Mouse (Mus musculus): Measurements from ENCODE around the gene Fignl1. TPM values are rescaled to one million over a fixed set of nuclear protein-coding genes. Genes with fewer than 3 reads are reported as not detected.

Fignl1 gene
- polyA plus RNA-seq, 1 experiment from 2014 or later: 58.5 TPM

DNA sequence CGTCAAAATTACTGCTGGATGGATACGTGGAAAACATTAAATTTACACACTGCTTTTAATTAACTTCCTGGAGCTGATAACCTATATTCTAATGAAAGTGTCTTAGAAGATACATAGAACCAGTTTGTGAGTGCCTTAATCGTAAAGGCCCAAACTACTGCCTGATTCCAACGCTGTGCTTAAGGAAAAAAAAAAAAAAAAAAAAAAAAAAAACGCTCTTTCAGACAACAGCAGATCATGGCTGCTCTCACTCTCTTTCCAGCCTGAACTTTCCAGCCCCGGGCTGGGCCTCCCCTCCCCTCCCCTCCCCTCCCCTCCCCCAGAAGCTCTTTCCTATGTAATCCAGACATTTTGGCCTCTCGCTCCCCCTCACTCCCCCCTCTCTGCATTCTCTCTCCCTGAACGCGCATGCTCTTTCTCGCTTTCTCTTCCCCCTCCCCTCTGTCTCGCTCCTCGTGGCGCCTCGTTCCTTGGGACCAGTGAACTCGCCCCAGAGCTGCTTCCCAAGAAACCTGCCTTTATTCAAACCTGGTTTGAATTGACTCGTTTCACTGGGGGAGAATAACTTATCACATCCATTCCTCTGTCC is 12.7 kb upstream of the Fignl1 start:
- Histone ChIP-seq H3K4me3 (no peak overlapping the region), H3K9ac (replicated peaks) (0 out of 2 replicates have a peak overlapping the region, but pooled peaks have one; percentile 12), H3K9me3 (no peaks in the 10 kb centered on the region), H3K36me3 (no peaks in the 10 kb centered on the region), H3K27me3 (no peaks in the 10 kb centered on the region), H3K4me2 (replicated peaks) (peak overlapping the region; percentile 19; the same call in 1 of the 2 replicates), H3K4me1 (peaks cover 54% of the 10 kb centered on the region), H3K27ac (replicated peaks) (peak overlapping the region; percentile 87)
- peak; percentile 82 for ATAC-seq (ENCODE audit: low FRiP score, low read depth)
- WGBS: 5% methylated on average over 15 of the region's 16 CpGs

DNA sequence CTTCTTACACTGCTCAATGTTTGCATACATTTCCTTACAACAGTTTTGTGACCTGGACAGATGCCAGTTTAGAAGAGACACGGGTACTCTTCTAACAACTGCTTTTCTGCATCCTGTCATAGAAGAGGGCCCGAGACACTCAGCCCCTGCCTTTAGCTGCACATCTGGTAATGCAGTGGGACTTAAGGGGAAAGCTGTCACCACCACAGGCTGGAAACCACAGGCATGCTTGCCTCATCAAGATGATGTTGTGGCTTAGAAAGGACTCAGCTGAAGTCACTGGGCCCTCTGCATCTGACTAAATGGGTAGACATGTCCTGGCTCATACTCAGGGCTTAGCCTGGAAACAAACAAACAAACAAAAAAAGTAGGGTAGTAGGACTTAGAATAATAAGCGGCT is 12.0 kb upstream of the Fignl1 start:
- Histone ChIP-seq H3K4me2 (replicated peaks) (no peak overlapping the region), H3K9ac (replicated peaks) (no peak overlapping the region), H3K27me3 (no peaks in the 10 kb centered on the region), H3K9me3 (no peaks in the 10 kb centered on the region), H3K4me3 (no peak overlapping the region), H3K27ac (replicated peaks) (peak overlapping the region; percentile 87), H3K4me1 (peaks cover 50% of the 10 kb centered on the region), H3K36me3 (no peaks in the 10 kb centered on the region)
- no peak; the same call in 1 of the 2 replicates for ATAC-seq (ENCODE audit: low FRiP score, low read depth)
- WGBS: 75% methylated on average over 3 of the region's 3 CpGs

DNA sequence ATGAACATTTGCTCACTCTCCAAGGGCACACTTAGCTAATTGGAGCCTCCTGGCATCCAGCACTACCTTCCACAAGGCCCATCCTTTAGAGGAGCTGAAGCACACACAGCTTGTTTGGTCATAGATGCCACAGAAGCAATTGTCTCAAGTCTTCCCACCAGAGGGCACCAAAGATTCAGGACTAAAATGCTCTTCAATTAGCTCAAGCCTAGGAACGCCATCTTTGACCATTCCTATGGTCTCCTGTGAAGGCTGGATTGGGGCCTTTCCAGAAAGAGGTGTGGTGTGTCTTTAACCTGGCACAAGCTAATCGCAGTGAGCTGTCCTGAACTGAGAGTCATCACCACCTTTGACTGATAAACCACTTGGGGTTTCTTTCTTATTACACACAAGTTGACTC is 11.5 kb upstream of the Fignl1 start:
- Histone ChIP-seq H3K27me3 (no peaks in the 10 kb centered on the region), H3K27ac (replicated peaks) (peak overlapping the region; percentile 87), H3K9me3 (no peaks in the 10 kb centered on the region), H3K36me3 (no peaks in the 10 kb centered on the region), H3K4me3 (no peak overlapping the region), H3K9ac (replicated peaks) (no peak overlapping the region), H3K4me1 (peaks cover 45% of the 10 kb centered on the region), H3K4me2 (replicated peaks) (no peak overlapping the region)
- 3% methylated on average over 2 of the region's 2 CpGs for WGBS
- peak; percentile 39 for ATAC-seq (ENCODE audit: low FRiP score, low read depth)

DNA sequence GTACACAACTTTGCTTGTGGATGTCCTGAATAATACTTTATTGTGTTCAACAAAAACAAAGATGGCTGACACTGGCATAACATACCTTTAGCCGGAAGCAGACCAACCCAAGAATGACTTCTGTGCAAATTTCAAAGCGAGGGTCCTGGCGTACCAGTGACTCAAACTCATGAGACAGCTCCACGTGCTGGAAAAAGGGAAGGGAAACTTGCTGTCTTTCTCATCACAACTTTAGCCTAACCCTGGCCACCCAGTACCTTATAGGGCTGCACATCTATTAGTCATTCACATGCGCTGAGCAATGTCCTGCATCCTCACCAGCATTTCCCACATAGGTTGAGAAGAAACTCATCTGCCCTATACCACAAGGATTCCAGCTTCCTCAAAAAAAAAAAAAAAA is 10.4 kb upstream of the Fignl1 start:
- Histone ChIP-seq H3K9me3 (no peaks in the 10 kb centered on the region), H3K36me3 (no peaks in the 10 kb centered on the region), H3K4me2 (replicated peaks) (no peak overlapping the region), H3K4me3 (no peak overlapping the region), H3K4me1 (peaks cover 35% of the 10 kb centered on the region), H3K27ac (replicated peaks) (no peak overlapping the region), H3K9ac (replicated peaks) (no peak overlapping the region), H3K27me3 (no peaks in the 10 kb centered on the region)
- WGBS: 96% methylated on average over 5 of the region's 5 CpGs
- no peak for ATAC-seq (ENCODE audit: low FRiP score, low read depth)

DNA sequence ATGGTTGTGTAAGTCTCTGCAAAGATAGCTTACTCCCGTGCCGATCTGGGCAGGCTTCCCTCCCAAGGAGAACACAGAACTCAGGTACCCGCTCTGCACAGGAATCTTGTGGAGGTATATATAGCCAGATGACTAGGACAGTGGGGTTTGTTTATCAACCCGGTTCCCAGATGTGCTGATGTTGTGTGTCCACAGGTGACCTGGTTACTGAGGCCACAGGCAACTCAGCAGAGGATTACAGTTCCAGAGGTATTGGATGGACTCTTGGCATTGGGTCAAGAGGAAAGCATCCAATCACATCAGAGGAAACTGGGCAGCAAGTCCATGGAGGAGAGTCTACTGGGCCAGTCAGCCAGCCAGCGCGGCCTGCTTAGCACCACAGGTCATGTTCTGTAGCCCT is 10.0 kb upstream of the Fignl1 start:
- no peak overlapping the region for H3K27ac ChIP-seq (replicated peaks)
- H3K9ac ChIP-seq (replicated peaks): no peak overlapping the region
- no peaks in the 10 kb centered on the region for H3K9me3 ChIP-seq
- 94% methylated on average over 6 of the region's 6 CpGs for WGBS
- no peak for ATAC-seq (ENCODE audit: low FRiP score, low read depth)
- H3K27me3 ChIP-seq: no peaks in the 10 kb centered on the region
- no peak overlapping the region for H3K4me3 ChIP-seq
- peaks cover 31% of the 10 kb centered on the region for H3K4me1 ChIP-seq
- H3K4me2 ChIP-seq (replicated peaks): no peak overlapping the region
- no peaks in the 10 kb centered on the region for H3K36me3 ChIP-seq

DNA sequence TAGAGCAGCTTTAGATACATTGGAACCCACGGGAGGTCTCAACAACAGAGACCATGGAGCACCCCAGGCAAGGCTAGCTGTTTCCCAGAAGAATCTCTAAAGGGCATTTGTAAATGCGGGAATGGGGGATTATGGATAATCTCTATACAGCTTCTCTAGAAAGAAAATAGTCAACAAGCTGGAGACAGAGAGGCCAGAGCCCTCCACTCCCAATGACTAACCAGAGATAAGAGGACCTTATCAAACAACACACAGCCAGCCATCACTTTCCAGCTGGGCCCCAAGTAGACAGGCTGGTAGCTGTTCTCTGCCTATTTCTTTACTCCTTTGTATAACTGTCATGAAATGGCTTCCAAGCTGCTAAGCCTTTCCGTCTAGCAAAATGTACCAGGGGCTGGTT is 7.0 kb upstream of the Fignl1 start:
- Histone ChIP-seq H3K4me2 (replicated peaks) (no peak overlapping the region), H3K27me3 (no peaks in the 10 kb centered on the region), H3K9ac (replicated peaks) (no peak overlapping the region), H3K4me3 (no peak overlapping the region), H3K4me1 (peaks cover 7% of the 10 kb centered on the region), H3K9me3 (no peaks in the 10 kb centered on the region), H3K36me3 (no peaks in the 10 kb centered on the region), H3K27ac (replicated peaks) (no peak overlapping the region)
- WGBS: 45% methylated on average over 3 of the region's 3 CpGs
- no peak for ATAC-seq (ENCODE audit: low FRiP score, low read depth)

DNA sequence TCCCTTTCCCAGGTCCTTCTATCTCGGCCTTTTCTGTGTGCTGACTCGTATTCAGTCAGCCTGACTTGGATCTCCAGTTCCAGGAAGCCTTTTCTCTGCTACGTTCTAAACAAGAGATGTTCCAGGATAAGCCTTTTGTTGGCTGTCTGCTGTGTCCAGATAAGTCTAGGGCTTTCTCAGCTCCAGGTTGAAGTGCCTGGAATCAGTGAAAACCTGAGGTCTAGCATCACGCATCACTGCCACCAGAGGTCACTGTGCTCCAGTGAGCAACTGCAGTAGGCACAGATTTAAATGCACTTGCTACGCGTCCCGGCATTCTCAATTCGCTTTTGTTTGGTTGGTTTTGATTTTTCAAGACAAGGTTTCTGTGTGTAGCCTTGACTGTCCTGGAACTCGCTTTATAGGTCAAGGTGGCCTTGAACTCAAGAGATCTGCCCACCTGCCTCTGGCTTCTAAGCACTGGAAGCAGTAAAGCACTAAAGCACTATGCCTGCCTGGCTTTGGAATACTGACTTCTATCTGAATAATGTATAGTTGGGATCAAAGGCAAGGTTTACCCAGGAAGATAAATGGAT is 3.2 kb upstream of the Fignl1 start:
- H3K36me3 ChIP-seq: no peaks in the 10 kb centered on the region
- no peaks in the 10 kb centered on the region for H3K27me3 ChIP-seq
- 19% methylated on average over 9 of the region's 9 CpGs for WGBS
- no peak for ATAC-seq (ENCODE audit: low FRiP score, low read depth)
- peaks cover 14% of the 10 kb centered on the region for H3K4me1 ChIP-seq
- H3K27ac ChIP-seq (replicated peaks): 0 out of 2 replicates have a peak overlapping the region, but pooled peaks have one; percentile 32
- H3K4me3 ChIP-seq: no peak overlapping the region
- H3K4me2 ChIP-seq (replicated peaks): peak overlapping the region; percentile 37
- H3K9ac ChIP-seq (replicated peaks): no peak overlapping the region; the same call in 1 of the 2 replicates
- no peaks in the 10 kb centered on the region for H3K9me3 ChIP-seq

DNA sequence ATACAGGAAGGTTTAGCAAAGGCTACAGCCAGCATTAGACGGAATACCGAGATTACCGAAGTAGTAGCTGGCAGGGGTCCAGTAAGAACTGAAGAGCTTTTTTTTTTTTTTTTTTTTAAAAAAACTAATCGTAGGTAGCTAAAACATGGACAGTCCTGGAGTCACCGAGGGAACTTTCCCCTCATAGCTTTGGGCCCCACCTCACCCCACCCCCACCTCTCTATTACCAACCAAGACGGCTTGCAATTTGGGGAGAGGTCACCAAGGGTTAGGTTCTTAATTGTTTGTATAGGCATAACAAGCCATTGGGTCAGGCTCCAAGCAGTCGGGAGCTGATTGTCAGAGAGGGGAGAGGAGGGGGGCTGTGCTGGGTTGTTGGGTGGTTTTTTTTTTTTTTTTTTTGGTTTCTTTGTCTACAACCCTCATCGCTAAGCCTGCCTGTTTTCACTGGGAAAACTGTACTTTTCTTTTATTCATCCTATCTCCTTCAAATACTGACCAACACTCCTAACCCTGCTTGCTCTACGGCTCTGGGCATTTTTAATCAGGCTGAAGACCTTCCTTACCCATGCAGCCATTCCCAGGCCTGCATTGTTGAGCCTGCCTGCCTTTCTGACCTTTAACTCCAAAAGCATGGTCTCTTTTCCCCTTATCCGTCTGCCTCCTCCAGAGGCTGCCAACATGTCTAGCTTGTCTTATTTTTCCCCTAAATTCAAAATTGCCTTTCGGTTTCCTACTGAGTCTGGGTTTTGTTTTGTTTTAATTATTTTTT is 828 bp upstream of the Fignl1 start:
- Histone ChIP-seq H3K9ac (replicated peaks) (peak overlapping the region; percentile 79), H3K9me3 (no peaks in the 10 kb centered on the region), H3K27me3 (no peaks in the 10 kb centered on the region), H3K27ac (replicated peaks) (peak overlapping the region; percentile 96), H3K4me1 (peaks cover 14% of the 10 kb centered on the region), H3K4me2 (replicated peaks) (peak overlapping the region; percentile 72), H3K4me3 (peak overlapping the region; percentile 59), H3K36me3 (0 out of 2 replicates have a peak, but pooled peaks cover 6% of the 10 kb centered on the region)
- under 1% methylated on average over 11 of the region's 11 CpGs for WGBS
- ATAC-seq (ENCODE audit: low FRiP score, low read depth): peak; percentile 47

DNA sequence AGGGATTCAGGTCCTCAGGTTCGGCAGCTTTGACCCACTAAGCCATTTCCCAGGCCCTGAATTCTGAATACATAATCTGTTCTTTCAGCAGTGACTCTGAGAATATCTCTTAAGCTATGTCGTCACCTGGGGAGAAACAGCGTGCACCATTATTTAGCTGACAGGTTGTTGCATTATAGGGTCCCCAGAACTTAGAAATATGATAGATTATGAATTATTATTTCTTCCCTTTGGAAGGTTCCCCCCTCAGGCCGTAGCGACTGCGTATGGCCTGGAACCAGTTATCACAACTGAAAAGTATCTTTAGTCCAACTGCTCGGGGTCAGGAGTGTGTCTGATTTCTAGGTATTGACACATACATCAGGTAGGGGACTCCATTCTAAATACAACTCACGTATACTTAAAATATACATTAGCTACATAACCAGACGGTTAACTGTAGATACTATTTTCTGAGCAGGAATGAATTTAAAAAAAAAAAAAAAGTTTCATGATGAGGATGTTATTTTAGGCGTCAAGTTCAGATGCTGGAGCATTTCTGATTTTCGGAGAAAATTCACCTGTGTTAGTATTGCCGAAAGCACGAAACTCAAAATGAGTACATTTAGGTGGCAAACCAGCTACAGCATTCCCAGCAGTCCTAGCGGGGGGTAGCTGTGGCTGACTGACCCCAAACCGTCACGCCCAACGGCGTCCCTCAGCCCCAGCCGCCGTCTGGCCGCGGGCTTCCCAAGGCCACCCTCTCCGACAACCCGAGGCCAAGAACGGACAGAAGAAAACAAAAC is 535 bp downstream of the Fignl1 start:
- peaks cover 14% of the 10 kb centered on the region for H3K4me1 ChIP-seq
- no peak; the same call in 1 of the 2 replicates for ATAC-seq (ENCODE audit: low FRiP score, low read depth)
- peak overlapping the region; percentile 79 for H3K9ac ChIP-seq (replicated peaks)
- no peaks in the 10 kb centered on the region for H3K27me3 ChIP-seq
- peak overlapping the region; percentile 96 for H3K27ac ChIP-seq (replicated peaks)
- H3K9me3 ChIP-seq: no peaks in the 10 kb centered on the region
- H3K36me3 ChIP-seq: peaks cover 14% of the 10 kb centered on the region; the same call in 1 of the 2 replicates
- peak overlapping the region; percentile 59 for H3K4me3 ChIP-seq
- 12% methylated on average over 25 of the region's 25 CpGs for WGBS
- H3K4me2 ChIP-seq (replicated peaks): peak overlapping the region; percentile 72

DNA sequence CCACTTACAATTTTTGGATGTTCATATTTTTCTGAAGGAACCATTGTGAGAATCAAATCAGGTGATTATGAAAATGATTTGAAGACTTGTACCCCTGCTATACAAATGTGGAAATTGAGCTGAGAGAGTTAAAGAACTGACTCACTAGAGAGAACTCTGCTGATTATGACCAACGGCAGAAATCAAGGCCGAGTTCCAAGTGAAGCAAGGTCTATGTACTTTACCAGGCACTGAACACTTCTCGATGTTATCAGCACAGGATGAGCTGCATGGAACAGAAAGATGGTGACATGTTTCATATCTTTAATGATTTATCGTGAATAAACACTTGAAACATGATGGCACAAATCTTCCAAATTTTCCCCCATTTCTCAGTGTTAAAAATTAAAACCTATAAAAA is 2.8 kb downstream of the Fignl1 start:
- ATAC-seq (ENCODE audit: low FRiP score, low read depth): no peak
- Histone ChIP-seq H3K9ac (replicated peaks) (no peak overlapping the region), H3K9me3 (no peaks in the 10 kb centered on the region), H3K36me3 (peaks cover 34% of the 10 kb centered on the region), H3K4me3 (no peak overlapping the region), H3K27me3 (no peaks in the 10 kb centered on the region), H3K27ac (replicated peaks) (no peak overlapping the region), H3K4me1 (peaks cover 11% of the 10 kb centered on the region), H3K4me2 (replicated peaks) (no peak overlapping the region)
- WGBS: over 99% methylated on average over 4 of the region's 4 CpGs

DNA sequence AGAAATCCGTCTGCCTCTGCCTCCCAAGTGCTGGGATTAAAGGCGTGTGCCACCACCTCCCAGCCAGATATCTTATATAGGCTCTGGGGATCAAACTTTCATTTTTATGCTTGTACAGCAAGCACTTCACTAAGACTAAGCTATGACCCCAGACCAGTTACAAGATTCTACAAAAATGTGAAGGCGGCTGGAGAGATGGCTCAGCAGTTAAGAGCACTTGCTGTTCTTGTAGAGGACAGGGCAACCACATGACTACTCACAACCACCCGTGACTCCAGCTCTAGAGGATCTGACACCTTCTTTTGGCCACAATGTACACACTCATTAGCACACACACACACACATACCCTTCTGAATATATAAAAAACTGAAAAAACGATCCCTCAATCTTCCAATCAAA is 4.3 kb downstream of the Fignl1 start:
- H3K36me3 ChIP-seq: peaks cover 37% of the 10 kb centered on the region

More for the DNA sequence above, 4.3 kb downstream of the Fignl1 start:
- no peak overlapping the region for H3K27ac ChIP-seq (replicated peaks)
- H3K9ac ChIP-seq (replicated peaks): no peak overlapping the region
- H3K9me3 ChIP-seq: no peaks in the 10 kb centered on the region
- H3K27me3 ChIP-seq: no peaks in the 10 kb centered on the region
- ATAC-seq (ENCODE audit: low FRiP score, low read depth): no peak
- H3K4me3 ChIP-seq: no peak overlapping the region
- H3K4me2 ChIP-seq (replicated peaks): no peak overlapping the region
- WGBS: 88% methylated on average over 5 of the region's 5 CpGs
- peaks cover 5% of the 10 kb centered on the region for H3K4me1 ChIP-seq
